Mouse (Mus musculus) CH12.LX (cell line): ENCODE measurements around the gene Usp7. TPM values are rescaled to one million over a fixed set of nuclear protein-coding genes. Genes with fewer than 3 reads are reported as not detected.

Source experiments
- DNase-seq: peaks from one replicate; pipeline ENCODE4 v3.0.0-alpha.2; 2013; ENCODE audit errors: extremely low read depth
- H3K27ac ChIP-seq: 2 replicates; pipeline ENCODE4 v1.5.1; 2012; ENCODE audit warnings: low read depth, mild to moderate bottlenecking, control low read depth, moderate library complexity; ENCODE audit not compliant: insufficient read depth
- H3K27me3 ChIP-seq: replicated peaks from 2 replicates; pipeline ENCODE3; 2012; ENCODE audit warnings: inconsistent platforms
- H3K36me3 ChIP-seq, 2 experiments: replicated peaks in 1 of 2; 2 replicates each; pipeline versions ENCODE3 to v1.6.1; 2012; ENCODE audit warnings: inconsistent platforms in 1 of 2, low read length in 1 of 2, mild to moderate bottlenecking in 1 of 2, mixed read lengths in 1 of 2, moderate library complexity in 1 of 2; ENCODE audit not compliant: control insufficient read depth in 1 of 2, insufficient read depth in 1 of 2
- H3K4me1 ChIP-seq, 2 experiments: 2 replicates each; pipeline ENCODE4 v1.6.1; 2012; ENCODE audit warnings: inconsistent platforms in 1 of 2, moderate library complexity in 1 of 2; ENCODE audit not compliant: insufficient read depth in 2 of 2, control insufficient read depth in 1 of 2
- H3K4me2 ChIP-seq: 2 replicates; pipeline ENCODE4 v1.6.1; 2012; ENCODE audit warnings: low read depth, mild to moderate bottlenecking, control low read depth; ENCODE audit not compliant: poor library complexity, insufficient read depth, severe bottlenecking
- H3K4me3 ChIP-seq, 3 experiments: fragments of 150-350 bp in 1 of 3; sonication (generic) in 1 of 3; replicated peaks in 1 of 3; 2 replicates each; pipeline versions ENCODE3 to v1.5.1; 2011 to 2012; ENCODE audit warnings: low read depth in 2 of 3, low read length in 2 of 3, mild to moderate bottlenecking in 2 of 3, moderate library complexity in 2 of 3, control low read depth in 1 of 3, improper control_type of control experiment in 1 of 3, inconsistent platforms in 1 of 3, mixed read lengths in 1 of 3; ENCODE audit not compliant: poor library complexity in 1 of 3
- H3K79me2 ChIP-seq: replicated peaks from 2 replicates; pipeline ENCODE4 v1.6.1; 2012; ENCODE audit warnings: mild to moderate bottlenecking, moderate library complexity; ENCODE audit not compliant: control insufficient read depth, poor library complexity, insufficient read depth, severe bottlenecking; ENCODE audit errors: extremely low read depth
- H3K9ac ChIP-seq: 2 replicates; pipeline ENCODE4 v1.6.1; 2012; ENCODE audit warnings: low read depth, mild to moderate bottlenecking, control low read depth, moderate library complexity; ENCODE audit not compliant: insufficient read depth
- H3K9me3 ChIP-seq: replicated peaks from 2 replicates; pipeline ENCODE3; 2012; ENCODE audit warnings: low read length, inconsistent platforms, mixed read lengths
- CHD1 ChIP-seq: IDR thresholded peaks from 2 replicates; pipeline ENCODE4 v1.6.1; 2012; ENCODE audit warnings: low read depth, low read length, improper control_type of control experiment, inconsistent platforms
- CHD2 ChIP-seq: IDR thresholded peaks from 2 replicates; pipeline ENCODE4 v1.6.1; 2011; ENCODE audit warnings: low read length, improper control_type of control experiment
- E2F4 ChIP-seq: IDR thresholded peaks from 2 replicates; pipeline ENCODE4 v1.6.1; 2011; ENCODE audit warnings: low read depth, low read length, improper control_type of control experiment; ENCODE audit not compliant: insufficient replicate concordance
- ELF1 ChIP-seq: IDR thresholded peaks from 2 replicates; pipeline ENCODE4 v1.6.1; 2014; ENCODE audit warnings: low read depth, mild to moderate bottlenecking, inconsistent platforms, low read length, improper control_type of control experiment
- EP300 ChIP-seq: IDR thresholded peaks from 2 replicates; pipeline ENCODE4 v1.6.1; 2011; ENCODE audit warnings: low read length, improper control_type of control experiment
- ETS1 ChIP-seq: conservative IDR thresholded peaks from 2 replicates; pipeline ENCODE4 v1.6.1; 2012; ENCODE audit warnings: low read depth, mild to moderate bottlenecking, inconsistent platforms, low read length, improper control_type of control experiment, moderate library complexity
- GABPA ChIP-seq: IDR thresholded peaks from 2 replicates; pipeline ENCODE4 v1.6.1; 2012; ENCODE audit warnings: low read depth, low read length, improper control_type of control experiment, inconsistent platforms; ENCODE audit not compliant: insufficient replicate concordance
- JUN ChIP-seq: IDR thresholded peaks from 2 replicates; pipeline ENCODE4 v1.6.1; 2011; ENCODE audit warnings: low read depth, mild to moderate bottlenecking, low read length, improper control_type of control experiment, moderate library complexity; ENCODE audit not compliant: insufficient read depth
- JUND ChIP-seq: conservative IDR thresholded peaks from 2 replicates; pipeline ENCODE4 v1.6.1; 2011; ENCODE audit warnings: low read depth, low read length, improper control_type of control experiment
- MAFK ChIP-seq: IDR thresholded peaks from 2 replicates; pipeline ENCODE4 v1.6.1; 2011; ENCODE audit warnings: low read length, improper control_type of control experiment; ENCODE audit not compliant: insufficient replicate concordance
- MAZ ChIP-seq: IDR thresholded peaks from 2 replicates; pipeline ENCODE4 v1.6.1; 2012; ENCODE audit warnings: low read depth, mild to moderate bottlenecking, inconsistent platforms, low read length, improper control_type of control experiment, moderate library complexity
- MEF2A ChIP-seq: IDR thresholded peaks from 2 replicates; pipeline ENCODE4 v1.6.1; 2014; ENCODE audit warnings: low read depth, mild to moderate bottlenecking, inconsistent platforms, low read length, improper control_type of control experiment, borderline replicate concordance
- MYC ChIP-seq: IDR thresholded peaks from 2 replicates; pipeline ENCODE4 v1.6.1; 2011; ENCODE audit warnings: low read depth, mild to moderate bottlenecking, improper control_type of control experiment, low read length
- NELFE ChIP-seq: IDR thresholded peaks from 2 replicates; pipeline ENCODE4 v1.6.1; 2011; ENCODE audit warnings: low read depth, low read length, improper control_type of control experiment
- NRF1 ChIP-seq: IDR thresholded peaks from 2 replicates; pipeline ENCODE4 v1.6.1; 2014; ENCODE audit warnings: low read depth, mild to moderate bottlenecking, inconsistent platforms, low read length, improper control_type of control experiment, moderate library complexity
- PAX5 ChIP-seq: IDR thresholded peaks from 2 replicates; pipeline ENCODE4 v1.6.1; 2012; ENCODE audit warnings: low read length, inconsistent platforms, mixed read lengths
- RAD21 ChIP-seq: IDR thresholded peaks from 2 replicates; pipeline ENCODE4 v1.6.1; 2011; ENCODE audit warnings: low read depth, mild to moderate bottlenecking, low read length, improper control_type of control experiment, moderate library complexity
- RCOR1 ChIP-seq: conservative IDR thresholded peaks from 2 replicates; pipeline ENCODE4 v1.6.1; 2012; ENCODE audit warnings: low read depth, mild to moderate bottlenecking, inconsistent platforms, low read length, improper control_type of control experiment
- SIN3A ChIP-seq: IDR thresholded peaks from 2 replicates; pipeline ENCODE4 v1.6.1; 2012; ENCODE audit warnings: low read length, improper control_type of control experiment, inconsistent platforms
- TBP ChIP-seq: conservative IDR thresholded peaks from 2 replicates; pipeline ENCODE4 v1.6.1; 2011; ENCODE audit warnings: low read depth, low read length, improper control_type of control experiment
- TCF12 ChIP-seq: IDR thresholded peaks from 2 replicates; pipeline ENCODE4 v1.6.1; 2014; ENCODE audit warnings: low read depth, mild to moderate bottlenecking, inconsistent platforms, low read length, improper control_type of control experiment
- USF1 ChIP-seq: IDR thresholded peaks from 2 replicates; pipeline ENCODE4 v1.6.1; 2014; ENCODE audit warnings: low read depth, mild to moderate bottlenecking, inconsistent platforms, low read length, improper control_type of control experiment
- USF2 ChIP-seq: conservative IDR thresholded peaks from 2 replicates; pipeline ENCODE4 v1.6.1; 2011; ENCODE audit warnings: low read depth, low read length, improper control_type of control experiment
- ZC3H11A ChIP-seq: IDR thresholded peaks from 2 replicates; pipeline ENCODE4 v1.6.1; 2012; ENCODE audit warnings: low read depth, mild to moderate bottlenecking, inconsistent platforms, low read length, improper control_type of control experiment
- ZKSCAN1 ChIP-seq: IDR thresholded peaks from 2 replicates; pipeline ENCODE4 v1.6.1; 2012; ENCODE audit warnings: low read depth, inconsistent platforms, low read length, improper control_type of control experiment, borderline replicate concordance
- ZMIZ1 ChIP-seq: IDR thresholded peaks from 2 replicates; pipeline ENCODE4 v1.6.1; 2012; ENCODE audit warnings: low read depth, mild to moderate bottlenecking, inconsistent platforms, low read length, improper control_type of control experiment
- ZNF384 ChIP-seq: IDR thresholded peaks from 2 replicates; pipeline ENCODE4 v1.6.1; 2012; ENCODE audit warnings: low read depth, low read length, improper control_type of control experiment, inconsistent platforms
- dilution Hi-C: fragments of 300-500 bp; cut with MboI; formaldehyde crosslinking; loops from 2 replicates; pipeline ENCODE4 v1.14.3; 2020; ENCODE audit warnings: low sequenced_read_pairs; ENCODE audit not compliant: extremely low pct_unique_long_range_greater_than_20kb, extremely low pct_ligation_motif_present
- in situ Hi-C: fragments of 300-500 bp; cut with MboI; formaldehyde crosslinking; loops from 3 replicates; pipeline ENCODE4 v1.14.3; 2019; ENCODE audit warnings: low sequenced_read_pairs, low pct_ligation_motif_present, low pct_unique_long_range_greater_than_20kb, mixed read lengths
- polyA plus RNA-seq: library from polyadenylated mRNA; unstranded; fragments of >175 nt; gene quantifications from 2 replicates; pipeline ENCODE4 v1.2.1, GENCODE M21; 2012; ENCODE audit warnings: low read depth; ENCODE audit not compliant: insufficient read length
- total RNA-seq, 2 experiments: library from RNA; depleted of rRNA; stranded (reverse); fragments of 300-350 nt in 1 of 2; fragments of >200 nt in 1 of 2; gene quantifications; 2 replicates each; pipeline ENCODE4 v1.2.3; 2012 to 2014

Gene Usp7
- total and polyA plus RNA-seq, 3 experiments, result 113 to 169 (median 143) TPM

- H3K27ac ChIP-seq, result no peak overlapping the region
- H3K27me3 ChIP-seq, result no peaks in the 10 kb centered on the region
- H3K9me3 ChIP-seq, result no peaks in the 10 kb centered on the region
- H3K36me3 ChIP-seq, result no peaks in the 10 kb centered on the region
- in situ Hi-C loops, result loop anchor here (5.0 to 10.0 kb wide), 2 partner anchors 79 to 99 kb away; no protein-coding TSS in a partner anchor
- dilution Hi-C loops, result no loop called here
- no peak overlapping the region for H3K9ac ChIP-seq
- no peak overlapping the region for H3K4me3 ChIP-seq
- no peak for DNase-seq
- no peaks in the 10 kb centered on the region for H3K79me2 ChIP-seq
- no peak overlapping the region for H3K4me2 ChIP-seq
- peaks cover 0 to 12% of the 10 kb centered on the region in 2 experiments; a peak in 2 of 4 replicates for H3K4me1 ChIP-seq
- TF ChIP-seq ZMIZ1, result no peak
- no peak for TF ChIP-seq MAZ
- no peak for TF ChIP-seq ETS1
- no peak for TF ChIP-seq ZKSCAN1
- no peak for TF ChIP-seq USF2
- TF ChIP-seq JUN, result no peak
- no peak for TF ChIP-seq ZC3H11A
- no peak for TF ChIP-seq MYC
- TF ChIP-seq RCOR1, result no peak
- no peak for TF ChIP-seq ZNF384
- TF ChIP-seq ELF1, result no peak
- TF ChIP-seq CHD2, result no peak
- TF ChIP-seq EP300, result no peak
- no peak for TF ChIP-seq TCF12
- no peak for TF ChIP-seq NRF1
- TF ChIP-seq GABPA, result no peak
Measured at GRCm38 (mm10) chr16:8766196-8766595, 25.9 kb downstream of the Usp7 start.

GRCm38 (mm10) chr16:8764124-8764907, 27.8 kb downstream of the Usp7 start:
- Histone ChIP-seq H3K4me2 (no peak overlapping the region), H3K27me3 (no peaks in the 10 kb centered on the region), H3K27ac (no peak overlapping the region), H3K79me2 (no peaks in the 10 kb centered on the region), H3K4me1 (peaks cover 0 to 12% of the 10 kb centered on the region in 2 experiments; a peak in 2 of 4 replicates), H3K9ac (no peak overlapping the region), H3K36me3 (no peaks in the 10 kb centered on the region), H3K9me3 (no peaks in the 10 kb centered on the region), H3K4me3 (no peak overlapping the region)
- no peak for DNase-seq
- TF ChIP-seq SIN3A (no peak), ZC3H11A (no peak), TBP (no peak), PAX5 (no peak), CHD1 (no peak), USF1 (no peak), ZMIZ1 (no peak), RAD21 (no peak), GABPA (no peak), ZNF384 (no peak), E2F4 (no peak), MAFK (no peak), MAZ (no peak), USF2 (no peak), NELFE (no peak), ZKSCAN1 (no peak), JUND (no peak), MEF2A (no peak)
- in situ Hi-C loops (loop anchor here (10.0 kb wide), 1 partner anchor 100 kb away; no protein-coding TSS in a partner anchor), dilution Hi-C loops (no loop called here)
